In genomic region chr17:88641012-88641411, GRCm38 (mm10) we compare ENCODE assay signal across 8 mouse cellular contexts. TPM values are rescaled to one million over a fixed set of nuclear protein-coding genes. Genes with fewer than 3 reads are reported as not detected.
DNase-seq lines count a peak whose midpoint lies in the region; TF ChIP-seq lines count a peak whose summit lies in the region.

No protein-coding gene starts in this region.

- 20% methylated on average over 6 of the region's 6 CpGs for WGBS in heart, embryonic 10.5 days
- WGBS in lung, adult 2 months = 25% methylated on average over 6 of the region's 6 CpGs

- peak; percentile 41 to 53 for DNase-seq in CD8-positive naive resting alpha-beta T cell, adult 2 months (ENCODE audit: low read depth in 2 of 2, low spot score in 2 of 2)
- DNase-seq in adipocyte (ENCODE audit: low spot score) = peak; percentile 83
- DNase-seq in embryo, embryonic 10.5 days (ENCODE audit: low spot score) = peak; percentile 89
- DNase-seq in heart, embryonic 10.5 days (ENCODE audit: low spot score) = peak; percentile 86
- DNase-seq in kidney, postnatal 4 days = peak; percentile 83 to 85
- peak; percentile 72 for DNase-seq in lung, adult 2 months
- peak; percentile 66 to 82 for DNase-seq in right cerebral cortex, postnatal 10 days (ENCODE audit: low spot score in 2 of 2)
- peak; percentile 38 for DNase-seq in yolk sac, embryonic 10.5 days (ENCODE audit: low spot score)

- peaks cover 4% of the 10 kb centered on the region; the same call in 1 of the 2 replicates for H3K4me1 ChIP-seq in heart, embryonic 10.5 days
- peaks cover 7% of the 10 kb centered on the region for H3K4me1 ChIP-seq in lung, adult 2 months (ENCODE audit: control insufficient read depth, insufficient read depth, low read length)

- no peaks in the 10 kb centered on the region for H3K27me3 ChIP-seq in heart, embryonic 10.5 days (ENCODE audit: insufficient read depth, poor library complexity, severe bottlenecking)

- no peak overlapping the region for H3K4me3 ChIP-seq in heart, embryonic 10.5 days
- H3K4me3 ChIP-seq in lung, adult 2 months (replicated peaks; ENCODE audit: extremely low read depth, low read depth, low read length) = no peak overlapping the region

- peak; percentile 47 for TF ChIP-seq CTCF in lung, adult 2 months (IDR thresholded peaks at IDR 0.05; ENCODE audit: insufficient read depth, low read length)

- peaks cover 24% of the 10 kb centered on the region for H3K36me3 ChIP-seq in heart, embryonic 10.5 days

- no peaks in the 10 kb centered on the region for H3K9me3 ChIP-seq in heart, embryonic 10.5 days

- TF ChIP-seq POLR2A in lung, adult 2 months (IDR thresholded peaks at IDR 0.05; ENCODE audit: borderline replicate concordance, extremely low read depth, low read depth, low read length) = no peak

- no peak overlapping the region for H3K27ac ChIP-seq in heart, embryonic 10.5 days

RNA-seq across cellular contexts. Expression of gene Gtf2a1l, which starts 27.4 kb away (rescaled TPM):
- 0.26 TPM in 1 of 2 replicates, not detected in the other for polyA plus RNA-seq in heart, embryonic 10.5 days (2016; fragmentation: Nextera tagmentation; extraction: Ambion mirVana)
- not detected in 2 replicates for polyA plus RNA-seq in lung, adult 2 months (2012; rRNA removed)

RNA-seq across cellular contexts. Expression of gene Ston1, which starts 43.5 kb away (rescaled TPM):
- 3.6 and 4.5 TPM in 2 replicates for polyA plus RNA-seq in heart, embryonic 10.5 days (2016; fragmentation: Nextera tagmentation; extraction: Ambion mirVana)
- polyA plus RNA-seq in lung, adult 2 months (2012; rRNA removed) = 41.0 and 43.1 TPM in 2 replicates

Comparison
In these comparisons a context has a peak if more than half of its experiments do, and no peak if none do; other contexts are left out.
1. DNase-seq: peak in every context shown above with its lines; median percentile 89 in embryo, embryonic 10.5 days; 86 in heart, embryonic 10.5 days; 84 in kidney, postnatal 4 days; 83 in adipocyte; 74 in right cerebral cortex, postnatal 10 days; 72 in lung, adult 2 months; 47 in CD8-positive naive resting alpha-beta T cell, adult 2 months; 38 in yolk sac, embryonic 10.5 days.